Mouse (Mus musculus) brain, embryonic 14.5 days (tissue): ENCODE results near the gene Arfgef2. TPM values are rescaled to one million over a fixed set of nuclear protein-coding genes. Genes with fewer than 3 reads are reported as not detected.

Experiments
- DNase-seq: peaks from one replicate; pipeline ENCODE4 v3.0.0-alpha.2; 2011; ENCODE audit warnings: low read depth
- CTCF ChIP-seq: fragments of 200-500 bp; IDR thresholded peaks from 2 replicates; pipeline ENCODE4 v1.5.1; 2012; ENCODE audit warnings: inconsistent platforms, mild to moderate bottlenecking, moderate library complexity, borderline replicate concordance; ENCODE audit not compliant: insufficient read depth, insufficient read length; ENCODE audit errors: extremely low read depth
- POLR2A ChIP-seq: fragments of 200-500 bp; IDR thresholded peaks from 2 replicates; pipeline ENCODE4 v1.6.1; 2012; ENCODE audit warnings: mild to moderate bottlenecking, inconsistent platforms, borderline replicate concordance; ENCODE audit not compliant: poor library complexity, insufficient read depth, insufficient read length, severe bottlenecking; ENCODE audit errors: extremely low read depth
- polyA plus RNA-seq: library from polyadenylated mRNA; depleted of rRNA; stranded (reverse); fragments of >200 nt; gene quantifications from 2 replicates; pipeline ENCODE4 v1.2.3, GENCODE M21; 2012

Gene Arfgef2
- polyA plus RNA-seq, 1 experiment = 11.4 TPM

DNA sequence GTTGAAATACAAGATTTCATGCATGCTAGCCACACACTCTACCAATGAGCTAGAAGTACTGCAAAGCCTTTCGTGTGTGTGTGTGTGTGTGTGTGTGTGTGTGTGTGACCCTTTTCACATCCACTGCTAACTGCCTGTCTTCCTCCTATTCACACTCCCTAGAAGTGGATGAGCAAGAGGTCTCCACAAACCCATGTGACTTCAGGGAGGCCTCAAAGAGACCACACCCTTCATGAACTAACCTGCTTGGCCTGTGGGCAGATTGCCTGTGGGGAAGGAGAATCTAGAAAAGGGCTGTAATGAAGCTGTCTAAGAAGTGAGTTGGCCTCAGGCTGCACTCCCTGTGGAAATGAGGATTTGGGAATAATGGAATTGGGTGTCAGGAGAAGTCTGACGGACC lies 93.8 kb downstream of the Arfgef2 start:
- DNase-seq = no peak
- TF ChIP-seq CTCF (no peak), POLR2A (no peak)

DNA sequence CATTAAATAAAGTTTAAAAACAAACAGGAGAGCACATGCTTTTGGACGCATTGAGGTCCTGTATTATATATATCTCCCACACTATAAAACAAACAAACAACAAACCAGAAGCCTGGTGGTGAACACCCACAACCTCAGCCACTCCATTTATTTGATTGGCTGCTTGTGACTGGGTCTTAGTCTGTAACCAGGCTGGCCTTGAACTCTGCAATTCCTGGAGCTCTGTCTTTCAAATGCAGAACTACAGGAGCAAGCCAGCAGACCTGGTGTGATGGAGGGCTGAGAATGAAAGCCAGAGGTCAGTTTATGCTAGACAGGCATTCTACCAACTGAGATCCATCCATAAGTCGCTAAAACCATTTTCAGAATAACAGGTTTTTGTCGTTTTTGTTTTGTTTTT lies 94.4 kb downstream of the Arfgef2 start:
- DNase-seq = no peak
- TF ChIP-seq CTCF = no peak
- TF ChIP-seq POLR2A = no peak

DNA sequence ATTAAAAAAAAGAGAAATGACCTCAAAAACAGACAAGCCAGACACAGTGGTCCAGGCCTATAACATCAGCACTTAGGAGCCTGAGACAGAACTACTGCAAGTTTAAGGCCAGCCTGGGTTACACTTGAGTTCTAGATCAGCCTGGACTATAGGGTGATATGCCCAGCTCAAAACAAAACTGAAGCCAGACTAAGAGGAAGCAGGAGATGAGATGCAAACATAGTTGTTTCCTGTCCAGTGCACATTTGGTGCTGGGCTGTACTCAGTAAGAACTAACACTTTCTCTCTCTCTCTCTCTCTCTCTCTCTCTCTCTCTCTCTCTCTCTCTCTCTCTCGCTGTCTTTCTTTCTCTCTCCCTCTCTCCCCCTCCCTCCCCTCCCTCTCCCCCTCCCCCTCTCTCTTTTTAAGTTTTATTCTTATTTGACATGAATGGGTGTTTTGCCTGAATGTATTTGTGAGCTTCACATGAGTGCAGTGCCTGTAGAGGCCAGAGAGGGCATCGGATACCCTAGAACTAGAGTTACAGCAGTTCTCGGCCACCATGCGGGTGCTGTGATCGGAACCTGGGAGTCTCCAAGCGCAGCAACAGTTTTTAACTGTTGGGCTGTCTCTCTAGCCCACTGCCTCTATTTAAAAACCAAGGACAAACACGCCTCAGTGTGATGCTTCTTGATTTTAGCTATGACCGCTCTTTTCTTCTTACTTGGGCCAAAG lies 95.6 kb downstream of the Arfgef2 start:
- DNase-seq = no peak
- no peak for TF ChIP-seq POLR2A
- no peak for TF ChIP-seq CTCF

DNA sequence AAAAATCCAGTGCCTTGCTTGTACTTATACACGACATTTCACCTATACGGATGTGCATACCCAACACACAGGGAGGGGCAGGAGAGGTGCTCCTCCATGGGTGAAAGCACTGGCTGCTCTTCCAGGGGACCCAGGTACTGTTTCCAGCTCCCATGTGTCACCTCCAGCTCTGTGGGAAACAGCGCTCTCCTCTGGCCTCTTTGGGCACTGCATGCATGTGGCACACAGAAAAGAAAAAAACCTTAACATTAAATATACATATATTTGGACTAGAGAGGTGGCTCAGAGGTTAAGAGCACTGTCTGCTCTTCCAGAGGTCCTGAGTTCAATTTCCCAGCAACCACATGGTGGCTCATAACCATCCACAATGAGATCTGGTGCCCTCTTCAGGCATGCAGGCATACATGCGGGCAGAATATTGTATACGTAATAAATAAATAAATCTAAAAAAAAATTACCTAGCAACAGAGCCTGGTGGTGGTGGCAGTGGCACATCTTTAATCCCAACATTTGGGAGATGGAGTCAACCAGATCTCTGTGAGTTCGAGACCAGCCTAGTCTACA lies 98.4 kb downstream of the Arfgef2 start:
- TF ChIP-seq POLR2A = no peak
- TF ChIP-seq CTCF = peak; percentile 8; the same call in 1 of the 2 replicates

DNA sequence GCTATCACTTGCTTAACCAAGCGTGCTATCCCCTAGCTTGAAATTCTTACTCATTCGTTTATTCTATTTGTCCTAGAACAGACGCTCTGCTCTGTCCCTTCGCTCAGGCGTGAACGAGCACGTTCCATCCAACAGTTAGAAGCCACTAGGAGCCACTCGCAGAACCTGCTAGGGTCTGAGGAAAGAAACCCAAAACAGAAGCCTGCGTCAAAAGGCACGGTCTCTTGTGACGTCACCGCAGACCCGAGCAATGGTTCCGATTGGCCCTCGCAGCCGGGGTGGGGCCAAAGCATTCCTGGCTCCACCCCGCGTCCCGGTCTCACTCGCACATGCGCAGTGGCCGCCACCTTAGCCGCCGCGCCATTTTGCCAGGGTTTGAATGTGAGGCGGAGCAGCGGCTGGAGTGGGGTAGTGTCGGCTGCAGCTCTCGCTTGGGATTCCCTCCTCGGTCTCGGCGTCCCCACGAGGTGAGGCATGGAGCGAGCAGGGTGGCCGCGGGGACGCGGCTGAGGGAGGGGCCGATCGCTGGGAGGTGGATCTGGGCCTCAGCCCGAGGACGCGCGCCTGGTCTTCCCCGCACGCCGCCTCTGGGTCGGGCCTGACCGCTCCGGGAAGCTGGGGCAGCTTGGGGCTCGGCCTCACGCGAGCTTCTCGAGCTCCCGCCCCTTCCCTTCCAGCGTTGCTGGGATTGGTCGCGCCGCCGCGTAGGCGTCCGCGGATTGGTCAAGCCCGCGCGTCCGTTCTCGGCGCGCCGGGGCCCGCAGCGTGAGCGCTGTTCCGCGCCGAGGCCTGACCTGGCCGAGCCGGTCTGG lies 100.5 kb downstream of the Arfgef2 start, which contains the start of gene Cse1l:
Gene Cse1l (plus strand): TSS at position 330 of the 812 bp plus-strand sequence.
- peak; percentile 58; the same call in 1 of the 2 replicates for TF ChIP-seq POLR2A
- TF ChIP-seq CTCF = no peak
- DNase-seq = peak; percentile 98

More for the DNA sequence above, 98.4 kb downstream of the Arfgef2 start:
- no peak for DNase-seq

DNA sequence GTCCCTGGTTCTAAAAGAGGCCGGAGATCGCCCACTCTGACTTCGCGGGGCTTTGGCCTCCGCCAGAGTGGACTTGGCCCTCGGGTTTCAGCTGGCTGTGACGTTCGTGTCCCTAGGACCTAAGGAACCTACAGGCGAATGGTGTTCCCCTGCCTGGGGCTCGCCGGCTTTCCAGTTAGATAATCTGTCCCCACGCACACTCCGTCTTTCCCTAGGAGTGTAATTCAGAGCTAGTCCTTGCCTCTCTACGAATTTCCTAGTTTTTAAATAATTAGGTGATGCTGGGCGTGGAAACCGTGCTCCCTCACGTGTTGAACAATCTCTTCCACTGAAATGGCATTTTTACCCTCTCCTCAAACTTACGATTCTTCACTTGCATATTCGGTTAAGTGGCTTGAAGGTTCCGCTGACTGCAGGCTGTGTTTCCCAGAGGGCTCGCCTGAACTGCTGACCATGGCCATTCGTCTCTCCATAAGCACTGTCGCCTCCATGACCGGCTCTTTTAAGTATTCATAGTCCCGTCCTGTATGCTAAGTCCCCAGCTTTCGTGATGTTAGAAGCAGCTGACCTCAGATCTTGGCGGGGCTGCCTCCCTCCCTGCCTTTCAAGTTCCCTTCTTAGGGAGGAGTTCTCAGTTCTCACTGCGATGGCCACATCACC lies 101.3 kb downstream of the Arfgef2 start:
- DNase-seq = peak; percentile 18
- TF ChIP-seq POLR2A = no peak
- no peak for TF ChIP-seq CTCF

DNA sequence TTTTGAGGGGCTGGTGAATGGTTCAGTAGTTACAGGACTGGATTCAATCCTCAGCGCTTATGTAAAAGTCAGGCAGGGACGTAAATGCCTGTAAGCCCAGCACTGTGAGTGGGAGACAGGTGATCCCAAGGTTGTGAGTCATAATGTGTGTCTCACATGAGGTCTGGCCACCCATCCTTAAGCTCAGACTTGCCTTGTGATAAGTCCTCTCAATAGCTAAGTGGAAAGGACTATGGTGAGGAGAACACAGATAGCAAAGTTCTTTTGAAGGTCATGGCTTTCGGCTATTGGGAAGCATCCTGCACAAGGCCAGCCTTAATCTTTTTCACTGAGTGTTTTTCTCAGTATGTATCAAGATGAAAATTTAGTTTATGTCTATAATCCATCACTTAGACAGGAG lies 104.3 kb downstream of the Arfgef2 start:
- no peak for TF ChIP-seq POLR2A
- DNase-seq = no peak

DNA sequence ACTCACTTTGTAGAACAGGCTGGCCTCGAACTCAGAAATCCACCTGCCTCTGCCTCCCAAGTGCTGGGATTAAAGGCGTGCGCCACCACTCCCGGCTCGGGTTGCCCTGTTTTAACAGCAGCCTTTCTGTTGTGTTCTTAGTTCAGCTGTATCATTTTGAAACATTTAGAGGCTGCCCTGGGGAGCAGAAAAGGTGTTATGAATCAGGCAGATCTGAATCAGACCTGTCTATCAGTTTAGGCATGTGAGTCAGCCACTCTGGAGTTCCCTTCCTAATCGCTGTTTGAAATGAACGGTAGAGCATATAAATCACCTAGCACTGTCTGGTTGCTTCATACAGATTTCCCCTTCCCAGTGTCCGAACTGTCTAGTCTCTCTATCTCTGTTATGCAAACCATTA lies 105.1 kb downstream of the Arfgef2 start:
- TF ChIP-seq CTCF (no peak), POLR2A (no peak)
- DNase-seq = no peak

DNA sequence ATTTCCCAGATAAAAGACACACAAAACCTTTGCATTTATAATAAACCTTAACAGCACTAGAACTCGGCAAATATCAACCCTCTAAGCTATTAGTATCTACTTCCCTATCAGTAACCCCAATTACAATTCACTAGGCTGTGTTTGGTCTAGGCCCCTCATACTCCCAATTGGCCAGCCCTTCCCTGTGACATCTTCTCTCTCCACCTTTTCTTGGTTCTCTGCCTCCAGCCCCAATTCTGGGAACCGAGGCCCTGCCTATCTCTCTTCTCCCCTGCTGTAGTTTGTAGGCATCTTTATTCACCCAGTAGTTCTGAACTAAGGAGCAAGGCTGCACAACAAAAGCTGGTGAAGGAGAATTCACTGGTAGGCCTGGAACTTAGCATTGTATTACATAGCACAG lies 118.6 kb downstream of the Arfgef2 start:
- DNase-seq = no peak

DNA sequence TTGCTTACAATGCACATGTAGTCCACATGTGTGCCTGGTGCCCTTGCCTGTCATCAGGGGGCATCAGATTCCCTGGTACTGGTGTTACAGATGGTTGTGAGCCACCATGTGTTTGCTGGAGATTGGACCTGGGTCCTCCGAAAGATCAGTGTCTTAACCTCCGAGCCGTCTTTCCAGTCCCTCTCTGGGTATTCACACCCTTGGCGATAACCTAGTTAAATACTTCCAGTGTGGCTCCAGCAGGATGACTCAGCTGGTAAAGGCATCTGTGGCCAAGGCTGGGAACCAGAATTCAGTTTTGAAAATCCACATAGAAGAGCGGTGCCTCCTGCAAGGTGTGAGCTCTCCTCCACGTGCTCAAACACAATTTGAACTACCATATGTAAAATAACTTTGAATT lies 128.6 kb downstream of the Arfgef2 start:
- TF ChIP-seq POLR2A (no peak), CTCF (no peak)
- no peak for DNase-seq

More for the DNA sequence above, 118.6 kb downstream of the Arfgef2 start:
- TF ChIP-seq CTCF = no peak
- TF ChIP-seq POLR2A = no peak

DNA sequence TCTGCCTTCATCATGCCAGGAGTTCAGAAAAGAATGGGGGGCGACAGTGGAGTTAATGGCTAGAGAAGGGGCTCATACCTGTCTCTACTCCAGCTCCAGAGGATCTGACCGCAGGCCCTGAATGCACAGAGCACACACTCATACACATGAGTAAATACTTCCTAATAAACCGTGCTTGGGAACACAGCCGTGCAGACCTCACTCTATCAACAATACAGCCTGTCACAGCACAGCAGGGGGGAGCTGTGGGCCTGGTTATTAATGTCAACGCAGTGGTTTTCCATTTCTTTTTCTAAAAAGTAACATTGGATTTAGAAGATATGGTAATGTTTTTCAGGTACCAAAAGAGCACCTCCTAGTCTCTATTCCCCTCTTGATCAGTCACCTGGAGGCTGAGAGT lies 129.0 kb downstream of the Arfgef2 start:
- no peak for TF ChIP-seq CTCF

DNA sequence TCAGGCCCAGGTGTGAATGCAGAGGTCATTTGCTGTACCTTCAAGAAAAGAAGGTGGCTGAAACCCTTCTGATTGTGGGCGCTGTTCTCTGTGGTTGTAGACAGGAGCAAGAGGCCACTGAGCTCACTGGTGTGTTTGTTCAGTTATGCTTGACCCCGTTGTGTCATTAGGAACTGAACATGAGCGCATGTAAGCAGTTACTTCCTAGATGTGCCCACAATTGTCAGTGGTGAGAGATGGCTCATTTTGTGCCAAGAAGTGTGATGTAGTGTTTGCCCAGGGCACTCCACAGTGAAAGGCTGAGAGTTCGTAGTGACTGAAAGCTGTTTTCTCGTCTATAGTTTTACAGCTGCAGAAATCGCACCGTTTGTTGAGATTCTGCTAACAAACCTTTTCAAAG lies 130.2 kb downstream of the Arfgef2 start:
- no peak for DNase-seq
- TF ChIP-seq POLR2A (no peak), CTCF (no peak)

More for the DNA sequence above, 129.0 kb downstream of the Arfgef2 start:
- no peak for DNase-seq
